Mouse (Mus musculus) limb, embryonic 10.5 days (tissue): Measurements from ENCODE around the gene 0610030E20Rik. TPM values are rescaled to one million over a fixed set of nuclear protein-coding genes. Genes with fewer than 3 reads are reported as not detected.
A peak's percentile ranks its signal among the peaks of the same experiment; 100 is the strongest.

Experiments used
- DNase-seq: peaks from one replicate; pipeline ENCODE4 v3.0.0-alpha.2; 2017; ENCODE audit warnings: low spot score
- H3K27ac ChIP-seq: fragments of 300-500 bp; sonication (generic); 2 replicates; pipeline ENCODE4 v1.5.1; 2016; ENCODE audit warnings: mild to moderate bottlenecking
- H3K27me3 ChIP-seq: fragments of 300-500 bp; sonication (generic); 2 replicates; pipeline ENCODE4 v1.6.1; 2016; ENCODE audit warnings: low read depth, mild to moderate bottlenecking; ENCODE audit not compliant: poor library complexity, severe bottlenecking
- H3K36me3 ChIP-seq: fragments of 300-500 bp; sonication (generic); 2 replicates; pipeline ENCODE4 v1.6.1; 2016; ENCODE audit warnings: mild to moderate bottlenecking, moderate library complexity
- H3K4me1 ChIP-seq: fragments of 300-500 bp; sonication (generic); 2 replicates; pipeline ENCODE4 v1.6.1; 2016
- H3K4me3 ChIP-seq: fragments of 300-500 bp; sonication (generic); 2 replicates; pipeline ENCODE4 v1.5.1; 2016; ENCODE audit warnings: mild to moderate bottlenecking, moderate library complexity
- H3K9me3 ChIP-seq: fragments of 300-500 bp; sonication (generic); replicated peaks from 2 replicates; pipeline ENCODE4 v1.6.1; 2016; ENCODE audit warnings: mild to moderate bottlenecking
- WGBS: fragments of 180-500 bp; shearing (Covaris S2); methylation state at CpG from one replicate; pipeline ENCODE4 v1.1.7; 2016; 5-methylcytosine and 5-hydroxymethylcytosine counted together
- polyA plus RNA-seq: library from polyadenylated mRNA; unstranded; fragments of >200 nt; fragmentation: Nextera tagmentation; extraction: Ambion mirVana; gene quantifications from 2 replicates; pipeline ENCODE4 v1.2.1, GENCODE M21; 2016

0610030E20Rik gene
- polyA plus RNA-seq, 1 experiment from 2014 or later, result 24.3 TPM

GRCm38 (mm10) chr6:72366304-72366703 is 19.2 kb downstream of the 0610030E20Rik start:
- no peak overlapping the region for H3K27ac ChIP-seq
- 68% methylated on average over 3 of the region's 3 CpGs for WGBS
- H3K9me3 ChIP-seq, result no peaks in the 10 kb centered on the region
- no peaks in the 10 kb centered on the region for H3K36me3 ChIP-seq
- DNase-seq, result no peak
- no peaks in the 10 kb centered on the region for H3K27me3 ChIP-seq
- no peak overlapping the region for H3K4me3 ChIP-seq
- peaks cover 16% of the 10 kb centered on the region for H3K4me1 ChIP-seq

GRCm38 (mm10) chr6:72366844-72367443 is 19.8 kb downstream of the 0610030E20Rik start, which contains the start of gene Rnf181:
Gene Rnf181 (minus strand): TSS chr6:72366956.
- DNase-seq, result no peak
- Histone ChIP-seq H3K9me3 (no peaks in the 10 kb centered on the region), H3K36me3 (no peaks in the 10 kb centered on the region), H3K27me3 (no peaks in the 10 kb centered on the region), H3K4me1 (peaks cover 16% of the 10 kb centered on the region; the same call in 1 of the 2 replicates), H3K4me3 (no peak within 1 kb of the TSS), H3K27ac (no peak within 1 kb of the TSS)
- 79% methylated on average over 4 of the region's 4 CpGs for WGBS

GRCm38 (mm10) chr6:72367460-72367974 is 20.4 kb downstream of the 0610030E20Rik start:
- Histone ChIP-seq H3K4me1 (peaks cover 16% of the 10 kb centered on the region; the same call in 1 of the 2 replicates), H3K36me3 (no peaks in the 10 kb centered on the region), H3K9me3 (no peaks in the 10 kb centered on the region), H3K27ac (no peak overlapping the region), H3K4me3 (no peak overlapping the region), H3K27me3 (no peaks in the 10 kb centered on the region)
- 77% methylated on average over 4 of the region's 4 CpGs for WGBS
- DNase-seq, result no peak

GRCm38 (mm10) chr6:72369557-72369956 is 22.4 kb downstream of the 0610030E20Rik start:
- no peaks in the 10 kb centered on the region for H3K27me3 ChIP-seq
- H3K9me3 ChIP-seq, result no peaks in the 10 kb centered on the region
- peaks cover 16% of the 10 kb centered on the region; the same call in 1 of the 2 replicates for H3K4me1 ChIP-seq
- H3K4me3 ChIP-seq, result no peak overlapping the region
- H3K27ac ChIP-seq, result no peak overlapping the region
- 82% methylated on average over 4 of the region's 4 CpGs for WGBS
- DNase-seq, result no peak
- no peaks in the 10 kb centered on the region for H3K36me3 ChIP-seq

- Histone ChIP-seq H3K4me1 (peaks cover 16% of the 10 kb centered on the region; the same call in 1 of the 2 replicates), H3K27ac (no peak overlapping the region)
- no peak for DNase-seq
Observed at GRCm38 (mm10) chr6:72370091-72370490, 23.0 kb downstream of the 0610030E20Rik start.

GRCm38 (mm10) chr6:72371147-72371546 is 24.0 kb downstream of the 0610030E20Rik start:
- Histone ChIP-seq H3K9me3 (no peaks in the 10 kb centered on the region), H3K27ac (0 out of 2 replicates have a peak overlapping the region, but pooled peaks have one; percentile 37), H3K4me3 (no peak overlapping the region), H3K4me1 (peaks cover 16% of the 10 kb centered on the region; the same call in 1 of the 2 replicates), H3K36me3 (no peaks in the 10 kb centered on the region), H3K27me3 (no peaks in the 10 kb centered on the region)
- DNase-seq, result no peak
- 55% methylated on average over 5 of the region's 5 CpGs for WGBS

More at GRCm38 (mm10) chr6:72370091-72370490, 23.0 kb downstream of the 0610030E20Rik start:
- no peaks in the 10 kb centered on the region for H3K36me3 ChIP-seq
- no peak overlapping the region for H3K4me3 ChIP-seq
- WGBS, result 85% methylated on average over 12 of the region's 12 CpGs
- no peaks in the 10 kb centered on the region for H3K27me3 ChIP-seq
- H3K9me3 ChIP-seq, result no peaks in the 10 kb centered on the region

- DNase-seq, result no peak
- Histone ChIP-seq H3K4me1 (peaks cover 16% of the 10 kb centered on the region; the same call in 1 of the 2 replicates), H3K27ac (0 out of 2 replicates have a peak overlapping the region, but pooled peaks have one; percentile 37), H3K4me3 (no peak overlapping the region), H3K27me3 (no peaks in the 10 kb centered on the region), H3K9me3 (no peaks in the 10 kb centered on the region), H3K36me3 (no peaks in the 10 kb centered on the region)
- 35% methylated on average over 1 of the region's 1 CpGs for WGBS
Observed at GRCm38 (mm10) chr6:72371571-72371970, 24.5 kb downstream of the 0610030E20Rik start.

- no peak overlapping the region for H3K4me3 ChIP-seq
- no peak for DNase-seq
- H3K27ac ChIP-seq, result no peak overlapping the region; the same call in 1 of the 2 replicates
- no peaks in the 10 kb centered on the region for H3K9me3 ChIP-seq
- peaks cover 16% of the 10 kb centered on the region; the same call in 1 of the 2 replicates for H3K4me1 ChIP-seq
- H3K27me3 ChIP-seq, result no peaks in the 10 kb centered on the region
- 91% methylated on average over 4 of the region's 4 CpGs for WGBS
- H3K36me3 ChIP-seq, result no peaks in the 10 kb centered on the region
Observed at GRCm38 (mm10) chr6:72373184-72373583, 26.1 kb downstream of the 0610030E20Rik start.

GRCm38 (mm10) chr6:72374206-72374605 is 27.1 kb downstream of the 0610030E20Rik start:
- Histone ChIP-seq H3K36me3 (no peaks in the 10 kb centered on the region), H3K4me3 (no peak overlapping the region), H3K4me1 (peaks cover 19% of the 10 kb centered on the region; the same call in 1 of the 2 replicates), H3K27me3 (peaks cover 6% of the 10 kb centered on the region), H3K27ac (no peak overlapping the region), H3K9me3 (no peaks in the 10 kb centered on the region)
- no peak for DNase-seq
- 77% methylated on average over 7 of the region's 7 CpGs for WGBS

GRCm38 (mm10) chr6:72374820-72375563 is 27.9 kb downstream of the 0610030E20Rik start:
- Histone ChIP-seq H3K36me3 (no peaks in the 10 kb centered on the region), H3K4me3 (no peak overlapping the region), H3K4me1 (peaks cover 26% of the 10 kb centered on the region), H3K9me3 (no peaks in the 10 kb centered on the region), H3K27ac (no peak overlapping the region), H3K27me3 (peaks cover 14% of the 10 kb centered on the region)
- WGBS, result 87% methylated on average over 15 of the region's 15 CpGs
- DNase-seq, result no peak

- no peak for DNase-seq
- H3K4me3 ChIP-seq, result 0 out of 2 replicates have a peak overlapping the region, but pooled peaks have one; percentile 61
- 86% methylated on average over 8 of the region's 8 CpGs for WGBS
- no peaks in the 10 kb centered on the region for H3K36me3 ChIP-seq
- no peaks in the 10 kb centered on the region for H3K9me3 ChIP-seq
- peaks cover 16% of the 10 kb centered on the region for H3K4me1 ChIP-seq
- H3K27ac ChIP-seq, result no peak overlapping the region
- H3K27me3 ChIP-seq, result peaks cover 17% of the 10 kb centered on the region
Observed at GRCm38 (mm10) chr6:72378510-72379234, 31.6 kb downstream of the 0610030E20Rik start.

- Histone ChIP-seq H3K36me3 (peaks cover 2% of the 10 kb centered on the region; the same call in 1 of the 2 replicates), H3K27me3 (peaks cover 17% of the 10 kb centered on the region), H3K4me1 (peaks cover 16% of the 10 kb centered on the region), H3K9me3 (no peaks in the 10 kb centered on the region), H3K27ac (peak overlapping the region; percentile 78), H3K4me3 (peak overlapping the region; percentile 61)
- DNase-seq, result no peak
- 37% methylated on average over 7 of the region's 7 CpGs for WGBS
Observed at GRCm38 (mm10) chr6:72379377-72380130, 32.4 kb downstream of the 0610030E20Rik start.
